Mouse (Mus musculus) cortical plate, adult 2 months (tissue): Measurements from ENCODE around the gene Svs2.

Experiments used
- CTCF ChIP-seq: fragments of 200-500 bp; IDR thresholded peaks from 2 replicates; pipeline ENCODE4 v1.5.1; 2011; ENCODE audit warnings: mild to moderate bottlenecking, control low read depth, low read length; ENCODE audit not compliant: insufficient read depth; ENCODE audit errors: extremely low read depth
- POLR2A ChIP-seq: fragments of 200-500 bp; IDR thresholded peaks from 2 replicates; pipeline ENCODE4 v1.6.1; 2011; ENCODE audit warnings: mild to moderate bottlenecking, low read length, control low read depth; ENCODE audit not compliant: insufficient read depth; ENCODE audit errors: extremely low read depth

GRCm38 (mm10) chr2:164219295-164219694, 19.0 kb downstream of the Svs2 start:
- TF ChIP-seq CTCF (no peak), POLR2A (no peak)
